Mouse (Mus musculus) frontal cortex, postnatal 36 days (tissue): ENCODE data around the gene Gm10912.
A peak's percentile ranks its signal among the peaks of the same experiment; 100 is the strongest.
"Not testable (repeated sequence)": the region's sequence is repeated elsewhere in the genome, so short reads cannot be mapped to it uniquely, and the experiment has no call there.

Source experiments
- DNase-seq, 2 experiments: peaks; one replicate each; pipeline ENCODE4 v3.0.0; 2022; ENCODE audit warnings: low spot score in 2 of 2

Gene Gm10912

DNA sequence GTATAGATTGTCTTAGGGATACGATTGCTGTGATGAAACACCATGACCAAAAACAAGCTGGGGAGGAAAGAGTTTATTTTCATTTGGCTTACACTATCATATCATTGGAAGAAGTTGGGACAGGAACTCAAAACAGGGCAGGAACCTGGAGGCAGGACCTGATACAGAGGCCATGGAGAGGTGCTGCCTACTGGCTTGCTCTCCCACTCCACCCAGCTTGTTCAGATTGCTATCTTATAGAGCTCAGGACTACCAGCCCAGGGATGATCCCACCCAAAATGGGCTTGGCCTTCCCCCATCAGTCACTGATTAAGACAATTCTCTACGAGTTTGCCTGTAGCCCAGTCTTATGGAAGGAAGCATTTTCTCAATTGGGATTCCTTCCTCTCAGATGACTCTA, 1.5 kb upstream of the Gm10912 start:
- DNase-seq = no peak

DNA sequence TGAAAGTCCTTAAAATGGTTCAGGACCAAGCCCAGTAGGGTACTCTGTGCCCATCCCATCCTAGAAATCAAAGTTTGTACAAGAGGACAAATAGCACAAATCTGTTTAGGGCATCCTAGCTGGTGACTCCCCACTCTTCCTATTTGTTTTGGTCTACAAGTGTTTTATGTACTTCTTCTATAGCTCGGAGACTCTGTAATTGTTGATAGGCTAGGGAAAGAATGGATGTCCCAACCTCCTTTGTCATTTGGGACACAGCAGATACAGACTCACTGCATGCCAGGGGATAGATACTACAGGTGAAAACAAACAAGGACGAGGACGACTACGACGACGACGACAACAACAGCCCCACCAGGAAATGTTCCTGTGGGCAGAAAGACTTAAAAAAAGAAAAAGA, 2.8 kb downstream of the Gm10912 start, which contains the start of gene Gm10799:
TSS of gene Gm10799 (minus strand) at position 101 of the 400 bp plus-strand sequence.
- not testable (repeated sequence) for DNase-seq

DNA sequence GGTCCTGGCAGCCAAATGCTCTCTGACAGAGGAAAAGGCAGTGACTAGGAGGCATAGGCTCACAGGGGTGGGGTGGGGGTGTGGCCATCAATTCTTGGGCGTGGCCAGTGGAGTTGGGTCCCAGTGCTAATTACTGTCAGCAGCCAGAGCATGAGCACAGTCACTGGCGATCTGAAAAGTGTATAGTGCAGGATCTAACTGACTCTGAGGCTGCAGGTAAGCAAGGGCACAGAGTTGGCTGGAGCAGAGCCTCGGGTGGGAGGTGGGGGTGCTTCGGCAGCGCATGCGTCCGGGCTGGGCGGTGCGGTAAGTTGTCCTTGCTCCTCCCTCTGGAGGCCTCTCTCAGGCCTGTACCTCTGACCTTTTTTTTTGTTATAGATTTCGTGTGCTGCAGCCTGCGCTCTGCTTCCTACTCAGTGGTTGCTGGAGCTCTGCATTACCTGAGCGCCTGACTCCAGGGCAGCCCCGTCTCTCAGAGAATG, 4.1 kb downstream of the Gm10912 start, which contains the start of gene Cd59b:
TSS of gene Cd59b (plus strand) at position 146 of the 482 bp plus-strand sequence.
- DNase-seq = no peak

DNA sequence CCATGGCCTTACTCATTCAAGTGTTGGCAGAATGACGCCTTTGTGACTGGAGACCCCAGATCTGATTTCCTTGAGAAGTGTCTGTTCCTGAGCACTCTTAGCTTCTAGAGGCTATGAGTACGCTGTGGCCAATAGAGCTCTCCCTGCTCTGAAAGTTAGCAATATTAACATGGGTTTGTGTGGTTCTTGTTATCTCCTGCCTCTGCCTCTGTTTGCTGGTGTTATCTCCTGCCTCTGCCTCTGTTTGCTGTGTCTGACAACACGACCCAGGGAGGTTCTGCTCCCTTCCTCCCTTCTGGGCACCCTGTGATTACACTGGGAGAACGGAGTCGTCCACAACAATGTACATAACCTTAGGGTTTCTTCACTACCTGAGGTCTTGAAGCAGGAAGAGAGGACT, 12.7 kb downstream of the Gm10912 start:
- not testable (repeated sequence) for DNase-seq

DNA sequence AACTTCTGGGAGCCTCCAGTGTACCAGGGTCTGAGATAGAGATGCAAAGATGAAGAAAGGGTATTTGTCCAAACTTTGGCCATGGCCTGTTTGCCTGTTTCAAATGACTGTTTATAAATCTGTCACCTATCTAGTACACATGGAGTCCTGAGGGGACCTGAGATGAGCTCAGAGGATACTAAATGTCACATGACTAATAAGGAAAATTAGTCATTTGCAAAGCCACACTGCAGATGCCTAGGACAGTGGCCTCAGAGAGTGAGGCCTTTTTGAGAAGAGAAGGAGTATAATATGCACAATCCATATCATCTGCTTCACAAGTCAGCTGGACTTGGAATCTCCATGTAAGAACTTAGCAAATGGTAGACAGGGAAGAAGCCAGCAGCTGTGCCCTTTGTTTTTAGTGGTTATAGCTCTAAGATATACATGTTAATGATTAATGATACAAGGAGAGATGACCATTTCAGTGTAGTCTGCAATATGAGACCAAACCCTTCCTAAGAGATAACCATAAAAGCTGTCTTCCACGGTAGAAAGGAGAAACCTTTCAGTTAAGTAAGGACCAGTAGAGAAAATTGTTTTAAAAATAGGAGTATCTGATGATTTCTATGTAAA, 15.9 kb downstream of the Gm10912 start:
- DNase-seq = not testable (repeated sequence)

DNA sequence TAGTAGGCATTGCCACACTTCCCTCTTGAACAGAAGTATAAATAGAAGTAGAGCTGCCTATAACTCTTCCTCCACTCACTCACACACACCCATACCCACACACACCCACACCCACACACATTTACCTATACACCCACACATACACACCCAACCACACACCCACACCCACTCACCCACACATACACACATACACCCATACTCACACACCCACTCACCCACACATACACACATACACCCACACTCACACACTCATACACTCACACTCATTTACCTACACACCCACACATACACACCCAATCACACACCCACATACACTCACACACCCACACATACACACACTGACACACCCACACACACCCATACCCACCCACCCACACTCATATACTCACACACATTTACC, 16.8 kb downstream of the Gm10912 start:
- no peak for DNase-seq

DNA sequence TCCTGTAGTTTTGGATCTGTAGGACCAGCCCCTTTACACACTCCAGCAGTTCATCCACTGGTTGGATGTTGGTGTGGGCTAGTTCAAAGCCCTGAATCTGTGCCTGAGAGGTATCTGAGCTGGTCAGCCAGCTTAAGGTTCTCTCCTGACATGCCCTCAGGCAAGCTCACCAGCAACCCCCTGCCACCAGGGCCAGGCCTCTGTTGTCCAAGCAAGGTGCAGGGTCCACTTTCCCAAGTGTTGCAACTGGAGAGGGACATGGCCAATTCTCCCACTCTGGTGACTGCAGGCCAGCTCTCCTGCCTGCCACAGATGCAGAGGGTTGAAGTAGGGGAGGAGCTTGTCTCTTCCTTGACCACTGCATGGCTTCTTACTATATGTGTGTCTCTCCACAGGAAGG, 18.4 kb downstream of the Gm10912 start:
- not testable (repeated sequence) for DNase-seq

DNA sequence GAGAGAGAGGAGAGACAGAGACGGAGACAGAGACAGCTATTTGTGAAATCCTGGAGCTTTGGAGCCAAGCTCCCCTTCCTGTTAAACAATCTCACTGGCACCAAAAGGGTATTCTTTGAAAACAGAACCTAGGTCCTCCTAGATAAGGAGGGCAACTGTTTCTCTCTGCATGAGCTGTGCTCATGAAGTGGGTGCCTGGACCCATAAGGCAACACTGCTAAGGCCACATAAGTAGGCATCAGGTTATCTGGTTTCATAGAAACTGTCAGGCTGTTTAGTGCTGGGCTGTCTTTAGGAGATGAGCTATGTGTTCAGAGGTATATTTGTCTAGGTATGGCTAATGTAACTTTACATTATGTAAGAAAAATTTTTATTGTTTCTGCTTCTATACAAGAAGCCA, 21.9 kb downstream of the Gm10912 start:
- not testable (repeated sequence) for DNase-seq

DNA sequence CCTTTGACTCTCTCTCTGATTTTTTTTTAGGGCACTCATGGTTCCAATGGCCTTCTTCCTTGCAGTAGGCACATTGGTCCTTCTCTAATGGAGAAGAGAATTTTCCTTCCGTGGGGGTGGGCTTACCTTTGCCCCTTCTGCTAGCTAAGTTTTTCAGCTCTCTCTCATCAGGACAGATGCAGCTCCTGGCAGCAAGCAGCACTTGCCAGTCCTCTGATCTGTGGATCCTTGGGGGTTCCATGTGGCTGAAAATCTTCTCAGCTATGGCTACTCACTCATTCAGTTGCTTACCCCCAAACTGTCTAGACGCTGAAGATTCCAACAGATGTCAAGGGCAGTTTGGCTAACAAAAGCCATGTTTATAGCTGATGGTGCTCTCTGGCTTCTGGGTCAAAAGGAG, 27.7 kb downstream of the Gm10912 start:
- no peak for DNase-seq

DNA sequence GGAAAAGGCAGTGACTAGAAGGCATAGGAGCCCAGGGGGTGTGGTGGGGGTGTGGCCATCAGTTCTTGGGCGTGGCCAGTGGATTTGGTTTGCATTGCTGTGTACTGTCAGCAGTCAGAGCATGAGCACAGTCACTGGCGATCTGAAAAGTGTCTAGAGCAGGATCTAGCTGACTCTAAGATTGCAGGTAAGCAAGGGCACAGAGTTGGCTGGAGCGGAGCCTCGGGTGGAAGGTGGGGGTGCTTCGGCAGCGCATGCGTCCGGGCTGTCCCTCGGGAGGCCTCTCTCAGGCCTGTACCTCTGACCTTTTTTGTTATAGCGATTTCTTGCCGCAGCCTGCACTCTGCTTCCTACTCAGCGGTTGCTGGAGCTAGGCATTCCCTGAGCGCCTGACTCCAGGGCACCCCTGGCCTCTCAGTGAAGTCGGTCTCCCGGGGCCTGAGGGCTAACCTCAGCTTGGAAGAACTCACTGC, 30.2 kb downstream of the Gm10912 start, which contains the start of gene Cd59a:
TSS of gene Cd59a (plus strand) at position 61 of the 473 bp plus-strand sequence.
- peak; percentile 32 to 33 for DNase-seq

DNA sequence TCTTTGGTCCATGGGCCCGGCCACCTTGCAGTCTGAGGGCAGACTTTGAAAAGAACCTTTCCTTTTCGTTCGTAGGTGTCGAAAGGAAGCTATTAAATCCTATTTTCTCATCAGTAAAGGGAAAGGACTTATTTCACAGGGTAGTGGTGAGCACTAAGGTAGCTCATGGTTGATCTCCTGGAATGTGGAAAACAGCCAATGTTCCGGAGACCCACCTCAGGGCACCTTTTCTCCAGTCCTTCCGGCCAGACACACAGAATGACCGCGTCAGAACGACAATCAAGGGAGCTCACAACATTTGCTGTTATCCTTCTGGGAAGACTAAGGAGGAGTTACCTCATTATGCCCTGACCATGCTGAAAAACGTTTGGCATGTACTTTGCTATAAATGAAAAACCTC, 30.6 kb downstream of the Gm10912 start:
- DNase-seq = no peak

DNA sequence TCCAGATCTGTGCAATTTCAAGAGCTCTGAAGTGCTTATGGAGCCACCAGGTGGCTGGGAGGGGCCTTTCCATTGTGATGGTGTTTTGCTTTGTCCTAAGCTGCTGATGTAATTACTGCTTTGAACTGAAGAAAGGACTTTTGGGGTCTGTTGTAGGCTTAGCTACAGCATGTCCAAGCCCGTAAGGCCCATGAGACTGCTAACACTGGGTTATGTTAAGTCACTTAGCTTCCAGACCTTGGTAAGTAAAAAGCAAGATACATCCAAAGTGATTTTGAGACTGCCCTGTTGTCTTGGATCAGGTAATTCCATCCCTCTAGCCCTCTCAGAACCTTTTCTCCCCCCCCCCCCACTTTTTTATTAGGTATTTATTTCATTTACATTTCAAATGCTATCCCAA, 31.2 kb downstream of the Gm10912 start:
- DNase-seq = not testable (repeated sequence)

DNA sequence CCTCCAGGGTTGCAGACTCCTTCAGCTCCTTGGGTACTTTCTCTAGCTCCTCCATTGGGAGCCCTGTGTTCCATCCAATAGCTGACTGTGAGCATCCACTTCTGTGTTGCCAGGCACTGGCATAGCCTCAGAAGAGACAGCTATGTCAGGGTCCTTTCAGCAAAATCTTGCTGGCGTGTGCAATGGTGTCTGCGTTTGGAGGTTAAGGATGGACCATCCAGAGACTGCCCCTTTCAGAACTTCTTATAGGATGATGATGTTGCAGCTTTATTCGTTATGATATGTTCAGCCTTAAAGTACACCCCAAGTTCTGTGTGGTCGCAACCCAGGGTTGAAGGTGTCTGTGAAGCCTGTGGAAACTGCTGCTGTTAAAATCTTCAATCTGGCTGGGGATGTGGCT, 31.8 kb downstream of the Gm10912 start:
- not testable (repeated sequence) for DNase-seq

DNA sequence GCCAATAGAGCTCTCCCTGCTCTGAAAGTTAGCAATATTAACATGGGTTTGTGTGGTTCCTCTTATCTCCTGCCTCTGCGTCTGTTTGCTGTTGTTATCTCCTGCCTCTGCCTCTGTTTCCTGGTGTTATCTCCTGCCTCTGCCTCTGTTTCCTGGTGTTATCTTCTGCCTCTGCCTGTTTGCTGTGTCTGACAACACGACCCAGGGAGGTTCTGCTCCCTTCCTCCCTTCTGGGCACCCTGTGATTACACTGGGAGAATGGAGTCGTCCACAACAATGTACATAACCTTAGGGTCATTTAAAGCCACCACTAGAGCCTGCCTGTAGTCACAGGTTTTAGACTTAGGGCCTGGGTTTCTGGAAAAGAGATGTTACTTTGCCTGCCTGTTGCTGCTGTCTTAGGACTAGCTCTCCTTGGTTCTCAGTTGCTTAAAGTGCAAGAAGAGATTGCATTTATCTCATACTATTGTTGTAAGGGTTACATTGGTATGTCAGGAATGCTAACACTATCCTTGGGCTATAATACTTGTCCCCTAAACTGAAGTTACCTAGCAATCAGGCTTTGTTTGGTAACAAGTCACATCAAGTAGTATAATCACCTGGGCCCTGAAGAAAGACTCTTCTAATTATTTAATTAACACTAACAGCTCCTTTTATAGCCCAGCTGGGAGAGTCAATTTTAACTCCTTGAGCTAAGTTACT, 33.1 kb downstream of the Gm10912 start:
- DNase-seq = no peak

DNA sequence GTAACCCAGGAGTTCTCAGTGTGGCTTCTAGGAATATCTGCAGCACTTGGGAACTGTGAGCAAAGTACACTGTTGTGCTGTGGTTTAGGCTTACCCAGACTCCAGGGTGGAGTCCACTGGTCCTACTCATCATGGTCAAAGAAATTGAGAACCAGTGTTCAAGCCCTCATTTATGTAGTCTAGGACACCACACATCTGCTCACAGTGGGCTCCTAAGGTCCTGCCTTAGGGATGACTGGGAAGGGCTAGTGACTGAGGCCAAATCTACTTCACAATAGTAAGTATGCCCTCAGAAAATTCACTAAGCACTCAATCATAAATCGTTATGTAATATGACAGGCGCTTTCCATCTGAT, 33.6 kb downstream of the Gm10912 start:
- DNase-seq = no peak

DNA sequence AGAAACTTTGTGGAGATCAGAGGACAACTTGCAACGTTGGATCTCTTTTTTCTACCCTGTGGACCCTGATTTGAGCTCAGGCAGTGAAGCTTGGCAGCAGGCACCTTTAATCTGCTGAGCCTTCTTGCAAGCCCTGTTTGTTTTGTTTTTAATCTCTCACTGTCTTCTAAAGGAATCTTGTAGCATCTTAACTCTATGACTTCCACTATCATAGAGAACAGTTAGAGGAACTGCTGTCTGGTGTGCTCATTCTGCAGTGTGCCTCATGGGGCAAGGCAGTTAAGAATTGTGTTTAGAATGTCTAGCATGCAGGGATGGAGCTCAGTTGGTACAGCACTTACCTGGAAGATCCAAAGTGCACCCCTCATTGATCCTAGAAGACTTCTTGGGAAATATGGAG, 34.3 kb downstream of the Gm10912 start:
- no peak for DNase-seq

DNA sequence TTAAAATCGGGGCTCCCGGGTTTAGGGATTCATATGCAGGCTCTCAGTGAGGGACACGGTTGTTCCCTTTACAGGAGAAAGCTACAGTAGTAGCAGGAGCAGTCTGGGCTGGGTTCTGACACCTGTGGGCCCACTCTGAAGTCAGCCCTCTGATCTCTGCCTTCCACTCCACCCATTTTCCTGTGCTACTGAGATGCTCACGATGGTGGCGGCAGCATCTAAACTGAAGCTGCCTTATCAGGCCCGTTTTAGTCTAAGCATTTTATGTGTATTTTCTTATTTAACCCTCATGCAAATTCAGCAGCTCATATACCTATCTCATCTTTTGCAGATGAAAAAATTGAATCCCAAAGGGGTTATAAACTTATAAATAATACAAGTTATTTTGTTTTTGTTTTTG, 39.2 kb downstream of the Gm10912 start:
- no peak for DNase-seq

DNA sequence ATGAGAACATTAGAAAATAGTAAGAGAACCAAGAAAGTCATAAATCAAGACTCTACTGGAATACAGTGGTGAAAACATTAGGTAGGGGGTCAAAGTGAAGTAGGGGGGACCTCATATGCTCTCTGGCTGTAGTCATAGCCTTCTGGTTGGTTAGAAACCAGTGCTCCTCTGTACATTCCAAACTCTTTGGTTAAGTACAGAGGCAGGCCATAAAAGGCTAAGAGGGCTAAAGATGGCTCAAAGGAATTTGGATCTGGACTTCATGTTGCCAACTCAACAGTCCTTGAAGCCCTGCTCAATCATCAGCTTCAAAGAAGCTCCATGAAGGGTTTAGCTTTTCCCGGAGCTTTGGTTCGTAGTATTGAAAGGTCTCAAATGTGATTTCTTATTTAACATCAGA, 43.4 kb downstream of the Gm10912 start:
- DNase-seq = not testable (repeated sequence)

DNA sequence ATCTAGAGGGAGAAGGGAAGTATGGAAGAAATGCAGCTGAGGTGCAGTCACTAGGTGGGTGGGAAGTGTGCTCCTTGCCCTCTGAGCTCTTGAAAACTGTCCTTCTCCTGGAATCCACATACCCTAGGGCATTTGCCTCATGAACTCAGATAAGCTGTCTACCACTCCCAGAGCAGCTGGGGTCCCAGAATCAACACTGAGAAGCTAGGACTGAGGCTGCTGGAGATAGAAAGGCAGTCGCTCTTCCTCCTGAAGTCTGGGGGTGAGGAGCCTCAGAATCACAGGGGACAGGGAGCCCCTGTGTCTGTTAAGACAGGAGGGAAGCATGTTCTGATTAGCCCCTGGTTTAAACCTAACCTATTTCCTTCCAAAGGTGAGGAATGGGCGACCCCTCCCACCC, 43.9 kb downstream of the Gm10912 start:
- DNase-seq = no peak

DNA sequence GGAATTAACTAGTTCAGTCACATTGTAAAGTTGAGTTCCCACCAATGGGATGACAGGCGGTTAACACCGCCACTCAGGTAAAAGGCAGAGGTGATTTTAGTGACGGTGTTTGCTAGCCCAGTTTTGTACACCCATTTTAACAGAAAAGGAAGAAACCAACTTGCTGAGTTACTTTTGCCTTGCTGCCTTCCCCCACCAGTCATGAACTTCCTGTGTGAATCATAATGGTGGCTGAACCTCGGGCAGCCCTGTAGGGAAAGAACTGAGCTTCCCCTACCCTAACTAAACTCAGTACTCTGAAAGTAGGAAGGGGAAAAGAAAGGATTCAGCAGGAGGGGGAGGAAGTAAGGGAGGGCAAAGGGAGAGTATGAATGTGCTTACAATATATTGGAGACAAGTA, 44.4 kb downstream of the Gm10912 start:
- no peak for DNase-seq

DNA sequence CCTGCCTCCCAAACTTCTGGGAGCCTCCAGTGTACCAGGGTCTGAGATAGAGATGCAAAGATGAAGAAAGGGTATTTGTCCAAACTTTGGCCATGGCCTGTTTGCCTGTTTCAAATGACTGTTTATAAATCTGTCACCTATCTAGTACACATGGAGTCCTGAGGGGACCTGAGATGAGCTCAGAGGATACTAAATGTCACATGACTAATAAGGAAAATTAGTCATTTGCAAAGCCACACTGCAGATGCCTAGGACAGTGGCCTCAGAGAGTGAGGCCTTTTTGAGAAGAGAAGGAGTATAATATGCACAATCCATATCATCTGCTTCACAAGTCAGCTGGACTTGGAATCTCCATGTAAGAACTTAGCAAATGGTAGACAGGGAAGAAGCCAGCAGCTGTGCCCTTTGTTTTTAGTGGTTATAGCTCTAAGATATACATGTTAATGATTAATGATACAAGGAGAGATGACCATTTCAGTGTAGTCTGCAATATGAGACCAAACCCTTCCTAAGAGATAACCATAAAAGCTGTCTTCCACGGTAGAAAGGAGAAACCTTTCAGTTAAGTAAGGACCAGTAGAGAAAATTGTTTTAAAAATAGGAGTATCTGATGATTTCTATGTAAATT, 45.7 kb downstream of the Gm10912 start:
- DNase-seq = not testable (repeated sequence)

DNA sequence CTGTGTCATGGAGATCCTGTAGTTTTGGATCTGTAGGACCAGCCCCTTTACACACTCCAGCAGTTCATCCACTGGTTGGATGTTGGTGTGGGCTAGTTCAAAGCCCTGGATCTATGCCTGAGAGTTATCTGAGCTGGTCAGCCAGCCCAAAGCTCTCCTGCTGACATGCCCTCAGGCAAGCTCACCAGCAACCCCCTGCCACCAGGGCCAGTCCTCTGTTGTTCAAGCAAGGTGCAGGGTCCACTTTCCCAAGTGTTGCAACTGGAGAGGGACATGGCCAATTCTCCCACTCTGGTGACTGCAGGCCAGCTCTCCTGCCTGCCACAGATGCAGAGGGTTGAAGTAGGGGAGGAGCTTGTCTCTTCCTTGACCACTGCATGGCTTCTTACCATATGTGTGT, 47.9 kb downstream of the Gm10912 start:
- DNase-seq = not testable (repeated sequence)

DNA sequence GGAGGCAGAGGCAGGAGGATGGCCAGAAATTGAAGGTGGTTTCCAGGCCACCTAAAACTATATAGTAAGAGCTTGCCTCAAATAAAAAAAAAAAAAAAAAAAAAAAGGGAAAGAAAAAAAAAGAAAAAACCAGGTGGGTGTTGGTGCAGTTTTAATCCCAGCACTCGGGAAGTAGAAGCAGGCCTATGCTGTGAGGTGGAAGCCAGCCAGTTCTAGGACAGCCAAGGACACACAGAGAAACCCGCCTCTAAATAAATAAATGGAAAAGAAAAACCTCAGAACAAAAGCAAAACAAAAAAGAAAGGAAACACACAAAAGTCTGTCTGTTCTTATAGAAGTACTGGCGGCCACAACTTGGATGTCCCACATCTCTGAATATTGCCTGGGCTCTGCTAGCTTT, 49.3 kb downstream of the Gm10912 start:
- no peak for DNase-seq
